Mouse (Mus musculus): Measurements from ENCODE around the gene Synj1.
A peak's percentile ranks its signal among the peaks of the same experiment; 100 is the strongest.

The Synj1 gene

DNA sequence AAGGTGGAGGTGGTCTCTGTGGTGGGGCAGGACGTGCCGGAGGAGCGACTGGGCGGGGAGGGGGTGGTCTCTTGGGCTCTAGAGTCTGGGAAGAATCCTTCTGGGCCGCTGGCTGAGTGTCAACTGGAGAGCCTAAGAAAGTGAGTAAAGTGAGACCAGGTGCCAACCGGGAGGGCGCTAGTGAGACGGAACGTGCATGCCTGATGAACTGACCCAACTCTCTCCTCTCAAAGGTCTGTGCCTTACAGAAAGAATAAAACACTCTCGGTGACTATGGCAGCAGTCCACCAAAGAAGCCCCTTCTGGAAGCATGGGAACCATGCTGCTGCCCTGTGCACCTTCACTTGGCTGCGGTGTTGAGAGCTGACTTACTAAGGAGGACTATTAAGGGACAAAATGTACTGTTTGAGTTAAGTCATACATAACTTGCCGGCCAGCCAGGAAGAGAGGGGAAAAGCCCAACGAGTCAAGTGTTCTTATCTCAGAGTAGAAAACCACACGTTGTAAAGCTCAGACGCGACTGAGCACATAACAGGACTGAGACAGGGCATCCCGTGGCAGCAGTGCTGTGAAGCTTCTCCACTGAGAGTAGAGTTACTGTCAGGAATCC lies 60.6 kb downstream of the Synj1 start:
- no peak for DNase-seq (ENCODE audit: low read depth in 2 of 2, low spot score in 2 of 2)

DNA sequence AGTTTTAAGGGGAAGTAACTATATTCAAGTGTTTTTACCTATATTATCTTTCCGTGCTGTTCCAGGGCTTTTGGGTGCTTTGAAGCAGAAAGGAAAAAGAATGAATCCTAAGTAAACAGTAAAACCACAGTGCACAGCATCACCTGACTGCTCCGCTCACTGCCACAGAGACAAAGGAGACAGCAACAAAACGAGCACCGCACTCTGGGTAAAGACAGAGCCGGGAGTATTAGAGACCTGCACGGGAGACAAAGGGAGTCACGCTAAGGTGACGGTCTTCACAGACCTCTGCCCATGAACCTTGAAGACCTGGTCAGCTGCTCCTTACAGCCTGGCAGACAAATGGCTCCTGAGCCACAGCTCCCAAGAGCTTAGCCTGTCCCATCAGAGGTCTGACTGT lies 64.1 kb downstream of the Synj1 start:
- DNase-seq (ENCODE audit: low read depth in 2 of 2, low spot score in 2 of 2): no peak

DNA sequence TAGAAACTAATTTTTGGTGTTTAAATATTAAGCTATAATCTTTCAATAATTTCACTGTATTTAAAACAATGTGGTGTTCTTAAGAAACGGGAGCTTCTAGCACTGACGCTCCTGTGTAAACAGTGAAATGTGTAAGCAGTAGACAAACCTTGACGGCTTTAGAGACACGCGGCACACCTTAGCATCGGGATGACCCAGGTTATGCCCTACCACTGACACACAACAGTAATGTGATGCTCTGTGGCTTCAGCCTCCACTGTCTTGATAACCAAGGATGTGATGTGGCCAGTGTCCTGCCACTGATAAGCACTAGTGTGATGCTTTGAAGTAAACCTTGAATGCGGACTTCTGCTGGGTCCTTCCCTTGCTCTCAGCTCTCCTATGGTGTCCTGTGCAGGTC lies 69.9 kb downstream of the Synj1 start:
- DNase-seq (ENCODE audit: low read depth in 2 of 2, low spot score in 2 of 2): no peak

DNA sequence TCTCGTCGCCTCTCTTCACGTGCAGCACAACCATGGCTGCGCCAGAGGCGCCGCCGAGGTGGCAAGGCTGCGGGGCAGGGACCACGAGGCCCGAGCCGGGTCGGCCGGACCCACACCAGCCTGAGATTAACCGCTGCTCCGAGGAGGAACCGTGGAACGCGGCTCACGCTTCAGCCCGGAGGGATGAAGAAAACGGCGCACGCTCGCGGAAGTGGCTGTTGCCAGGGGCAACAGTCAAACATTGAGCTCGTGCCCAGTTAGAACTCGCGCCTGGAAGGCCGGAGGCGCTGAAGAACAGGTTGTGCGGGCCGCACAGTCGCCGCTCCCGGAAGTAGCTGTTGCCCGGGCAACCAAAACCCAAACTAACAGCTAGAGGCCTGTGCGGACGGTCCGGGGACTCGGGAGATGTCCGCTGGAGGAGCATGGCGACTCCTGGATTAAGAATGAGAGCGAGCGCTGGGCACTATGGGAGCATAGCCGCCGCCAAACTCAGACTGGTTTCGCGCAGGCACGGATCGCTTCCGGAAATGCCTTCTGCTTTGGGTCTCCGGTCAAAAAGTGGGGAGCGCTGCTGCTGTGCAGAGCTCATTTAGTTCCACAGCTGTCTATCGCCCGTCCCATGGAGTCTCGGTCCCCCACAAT lies 76.3 kb downstream of the Synj1 start, which contains the start of gene Cfap298:
Gene Cfap298 (minus strand): TSS at position 428 of the 642 bp plus-strand sequence.
- DNase-seq (ENCODE audit: low read depth in 2 of 2, low spot score in 2 of 2): peak; percentile 88

DNA sequence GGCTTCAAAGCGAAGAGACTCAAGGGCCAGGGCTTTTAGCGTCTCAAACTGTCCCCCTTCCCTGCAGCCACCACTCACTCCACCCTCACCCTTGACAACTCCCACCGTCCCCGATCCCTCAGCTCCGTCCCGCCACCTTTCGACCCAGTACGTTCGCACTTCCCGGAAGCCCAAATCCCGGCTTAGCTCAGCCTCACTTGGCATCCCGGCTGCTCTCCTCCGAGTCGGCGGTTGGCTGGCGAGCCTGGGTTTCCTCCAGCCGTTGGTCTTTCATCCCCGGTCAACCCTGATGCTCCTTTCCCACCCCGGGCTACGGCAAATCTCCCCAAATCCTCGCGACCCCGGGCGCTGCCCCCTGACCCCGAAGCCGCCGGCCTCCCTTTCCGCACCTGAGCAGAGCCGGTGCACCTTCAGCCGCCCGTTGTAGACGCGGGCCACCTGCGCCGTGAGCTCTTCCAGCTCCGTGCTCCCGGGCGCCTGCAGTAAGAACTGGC lies 76.9 kb downstream of the Synj1 start:
- no peak for DNase-seq (ENCODE audit: low read depth in 2 of 2, low spot score in 2 of 2)

DNA sequence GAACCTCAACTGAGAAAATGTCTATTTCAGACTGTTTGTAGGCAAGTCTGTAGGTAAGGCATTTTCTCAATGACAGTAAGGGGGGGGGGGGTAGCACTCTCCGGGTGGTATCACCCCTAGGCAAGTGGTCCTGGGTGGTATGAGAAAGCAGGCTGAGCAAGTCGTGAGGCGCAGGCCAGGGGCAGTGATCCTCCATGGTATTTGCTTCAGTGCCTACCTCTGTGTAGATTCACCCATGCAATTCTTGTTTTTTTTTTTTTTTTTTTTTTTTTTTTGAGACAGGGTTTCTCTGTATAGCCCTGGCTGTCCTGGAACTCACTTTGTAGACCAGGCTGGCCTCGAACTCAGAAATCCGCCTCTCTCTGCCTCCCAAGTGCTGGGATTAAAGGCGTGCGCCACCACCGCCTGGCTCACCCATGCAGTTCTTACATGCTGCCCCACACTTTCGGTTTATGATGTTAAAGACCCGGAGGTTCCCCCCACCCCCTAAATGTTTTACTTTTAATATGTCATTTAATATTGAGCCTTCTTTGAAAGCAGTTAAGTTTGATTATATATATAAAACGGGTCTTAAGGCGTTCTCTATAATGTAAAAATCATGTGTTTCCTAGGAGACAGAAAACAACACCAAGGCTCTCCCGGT lies 77.5 kb downstream of the Synj1 start:
- no peak for DNase-seq (ENCODE audit: low read depth in 2 of 2, low spot score in 2 of 2)

DNA sequence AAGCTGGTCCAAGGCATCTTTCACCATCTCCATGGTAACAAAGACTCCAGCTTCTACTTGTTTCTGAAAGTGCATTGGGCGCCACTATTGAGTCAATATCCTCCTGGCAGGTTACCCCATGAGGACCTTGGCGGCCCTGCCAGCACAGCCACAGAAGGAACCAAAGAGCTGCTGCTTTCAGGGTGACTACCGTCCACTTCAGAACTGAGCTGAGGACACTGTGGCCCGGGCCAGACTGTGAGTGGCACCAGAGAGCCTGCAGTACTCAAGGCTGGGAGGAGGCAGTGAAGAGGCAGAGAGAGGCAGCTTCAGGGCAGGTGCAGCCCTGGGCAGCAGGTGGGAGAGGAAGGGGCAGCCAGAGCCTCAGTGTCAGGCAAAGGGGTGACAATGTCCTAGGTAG lies 83.7 kb downstream of the Synj1 start:
- no peak for DNase-seq (ENCODE audit: low read depth in 2 of 2, low spot score in 2 of 2)

DNA sequence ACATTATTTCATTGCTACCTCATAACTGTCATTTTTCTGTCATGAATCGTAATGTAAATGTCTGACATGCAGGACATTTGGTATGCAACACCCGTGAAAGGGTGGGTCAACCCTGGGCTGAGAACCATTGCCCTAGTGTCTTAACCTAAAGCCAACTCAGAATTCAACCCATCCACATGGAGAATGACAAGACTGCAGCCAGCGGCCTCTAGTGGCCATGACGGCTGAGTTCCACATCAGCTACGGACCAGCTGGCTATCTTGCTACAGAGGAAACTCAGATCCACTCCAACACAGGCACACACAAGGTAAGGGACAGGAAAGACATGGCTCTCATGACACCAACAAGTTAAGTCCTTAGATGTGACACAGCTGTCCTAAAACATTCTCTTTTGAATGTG lies 85.6 kb downstream of the Synj1 start:
- DNase-seq (ENCODE audit: low read depth in 2 of 2, low spot score in 2 of 2): no peak

DNA sequence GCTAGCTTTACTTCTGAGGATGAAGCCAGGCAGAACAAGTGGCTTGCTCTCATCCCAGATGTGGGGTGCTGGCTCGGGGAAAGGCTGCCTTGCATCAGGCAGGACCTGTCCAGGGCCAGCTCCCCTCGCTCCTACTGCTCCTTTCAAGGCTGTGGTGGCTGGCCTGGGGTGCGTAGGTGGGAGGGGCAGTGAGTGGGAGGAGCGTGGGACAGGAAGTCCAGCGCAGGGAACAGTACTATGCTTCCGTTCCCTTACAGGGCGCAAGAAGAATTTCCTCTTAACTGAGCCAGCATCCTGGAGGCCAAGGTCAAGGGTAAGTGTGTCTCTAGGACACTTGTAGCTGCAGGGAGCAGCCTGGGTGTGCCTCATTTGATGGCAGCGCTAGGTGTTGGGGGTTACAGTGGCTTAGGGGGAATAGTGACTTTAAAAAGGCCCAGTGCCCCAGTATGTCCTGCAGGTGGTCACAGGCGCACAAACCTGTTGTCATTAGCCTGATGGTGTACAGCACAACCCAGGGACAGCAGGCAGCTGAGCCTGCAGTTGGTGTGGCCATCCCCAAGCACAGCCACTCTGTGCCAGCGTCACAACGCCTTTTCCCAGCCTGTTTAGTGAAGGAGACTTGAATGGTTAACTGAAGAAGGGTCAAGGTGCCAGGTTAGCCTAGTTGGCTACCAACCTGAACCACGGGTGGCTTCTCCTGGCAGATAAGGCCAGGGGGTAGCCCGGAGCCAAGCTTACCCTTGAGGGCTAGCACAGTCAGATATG lies 86.3 kb downstream of the Synj1 start:
- no peak for DNase-seq (ENCODE audit: low read depth in 2 of 2, low spot score in 2 of 2)

DNA sequence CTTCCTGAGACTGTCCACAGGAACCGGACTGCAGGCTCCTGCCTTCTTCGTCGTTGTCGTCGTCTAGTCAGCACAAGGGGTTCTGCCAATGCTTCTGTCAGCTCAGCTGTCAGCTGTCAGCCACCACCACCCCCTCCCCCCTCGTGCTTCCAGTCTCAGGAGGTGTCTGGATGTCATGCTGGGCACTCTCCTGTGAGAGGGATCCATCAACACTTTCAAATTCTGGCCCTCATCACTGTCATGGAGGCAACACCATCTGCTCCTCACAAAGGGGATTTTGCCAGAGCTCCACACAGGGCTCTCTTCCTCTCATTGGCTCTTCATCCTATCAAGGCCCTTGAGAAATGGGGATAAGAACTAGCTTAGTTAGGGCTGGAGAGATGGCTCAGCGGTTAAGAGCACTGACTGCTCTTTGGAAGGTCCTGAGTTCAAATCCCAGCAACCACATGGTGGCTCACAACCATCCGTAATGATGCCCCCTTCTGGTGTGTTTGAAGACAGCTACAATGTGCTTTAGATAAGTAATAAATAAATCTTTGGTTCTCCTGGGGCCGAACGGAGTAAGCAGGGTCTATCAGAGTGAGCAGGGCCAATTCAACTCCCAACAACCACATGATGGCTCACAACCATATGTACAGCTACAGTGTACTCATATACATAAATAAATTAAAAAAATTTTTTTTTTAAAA lies 89.5 kb downstream of the Synj1 start:
- no peak for DNase-seq (ENCODE audit: low read depth in 2 of 2, low spot score in 2 of 2)

DNA sequence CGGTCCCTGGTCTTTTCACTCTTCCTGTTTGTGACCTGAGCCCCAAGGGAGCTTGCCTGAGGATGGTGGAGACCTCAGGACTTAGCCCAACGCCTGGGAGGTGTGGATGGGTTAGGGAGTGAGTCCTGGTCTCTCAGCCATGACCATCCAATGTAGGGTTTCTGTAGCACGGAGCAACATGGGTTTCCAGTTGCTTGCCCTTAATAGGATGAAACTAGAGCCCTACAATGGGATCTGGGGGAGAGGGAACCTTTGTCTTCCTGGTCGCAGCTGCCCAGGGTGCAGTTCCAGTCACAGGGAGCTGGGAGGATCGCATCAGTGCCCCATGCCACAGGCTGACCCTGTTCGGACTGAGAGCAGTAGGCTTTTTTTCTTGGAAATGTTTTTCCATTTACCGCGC lies 94.0 kb downstream of the Synj1 start:
- no peak for DNase-seq (ENCODE audit: low read depth in 2 of 2, low spot score in 2 of 2)

DNA sequence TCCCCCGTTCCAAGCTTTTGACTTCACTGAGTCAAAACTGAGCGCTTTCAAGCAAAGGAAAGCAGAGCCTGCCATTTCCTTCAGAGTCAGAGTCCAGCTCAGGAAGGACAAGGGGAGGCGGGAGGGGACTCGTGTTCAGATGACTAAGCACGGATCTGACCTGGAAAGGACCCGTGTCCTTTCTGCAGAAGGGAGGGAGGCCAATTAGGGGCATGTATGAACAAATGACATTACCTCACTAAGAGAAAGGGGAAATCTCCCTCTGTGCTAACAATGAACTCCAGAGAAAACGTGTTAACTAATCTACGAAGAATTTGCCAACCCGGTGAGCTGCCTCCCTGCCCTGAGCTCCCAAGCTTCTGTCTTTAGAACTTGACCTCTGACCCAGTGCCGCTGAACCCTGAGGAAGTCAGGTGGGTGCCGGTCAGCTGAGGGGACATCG lies 95.0 kb downstream of the Synj1 start:
- DNase-seq (ENCODE audit: low read depth in 2 of 2, low spot score in 2 of 2): no peak

DNA sequence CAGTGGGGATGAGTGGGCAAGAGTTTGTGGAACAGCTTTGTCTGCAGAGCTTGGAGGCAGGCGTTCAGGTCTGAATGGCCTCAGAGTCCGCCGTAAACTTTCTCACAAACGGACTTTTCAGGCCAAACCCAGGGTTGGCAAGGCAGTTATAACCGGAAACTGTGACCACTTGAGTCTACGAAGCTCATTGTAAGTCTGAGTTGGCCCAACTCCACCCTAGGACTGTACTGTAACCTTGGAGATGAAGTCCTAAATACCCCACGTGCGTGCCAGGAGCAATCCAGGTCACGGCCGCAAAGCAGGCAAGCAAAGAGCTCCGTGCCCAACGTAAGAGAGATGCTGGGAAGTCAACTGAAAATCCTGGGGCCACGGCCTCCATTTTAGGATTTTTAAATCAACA lies 99.3 kb downstream of the Synj1 start:
- no peak for DNase-seq (ENCODE audit: low read depth in 2 of 2, low spot score in 2 of 2)

DNA sequence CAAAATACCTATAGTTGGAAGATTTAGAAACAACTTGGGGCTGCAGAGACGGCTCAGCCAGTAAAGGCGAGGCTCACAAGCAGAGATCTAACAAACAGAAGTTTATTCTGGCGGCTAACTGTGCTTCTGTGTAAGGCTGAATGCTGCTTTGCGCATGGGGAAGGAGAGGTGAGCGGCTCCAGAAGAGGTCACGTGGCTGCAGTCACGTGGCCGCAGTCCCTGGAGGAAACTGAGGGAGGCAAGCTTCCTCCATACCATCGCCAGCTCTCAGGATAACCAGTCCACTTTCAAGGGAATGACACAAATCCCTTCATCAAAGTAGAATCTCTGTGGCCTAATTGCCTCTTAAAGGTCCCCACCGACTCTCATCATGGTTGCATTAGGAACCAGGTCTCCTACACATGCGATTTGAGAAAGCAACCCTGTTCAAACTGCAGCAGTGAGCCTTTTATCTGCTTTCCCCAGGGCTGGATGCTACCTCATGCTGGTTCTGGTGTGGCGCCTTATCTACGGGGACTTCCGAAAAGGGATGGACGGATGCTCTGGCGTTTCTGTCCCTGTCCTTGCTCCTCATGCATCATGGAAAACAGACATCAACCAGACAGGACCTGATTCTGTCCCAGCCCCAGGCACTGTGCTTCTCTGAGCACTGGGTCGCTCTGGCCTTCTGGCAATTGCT lies 100.1 kb downstream of the Synj1 start:
- no peak for DNase-seq (ENCODE audit: low read depth in 2 of 2, low spot score in 2 of 2)

DNA sequence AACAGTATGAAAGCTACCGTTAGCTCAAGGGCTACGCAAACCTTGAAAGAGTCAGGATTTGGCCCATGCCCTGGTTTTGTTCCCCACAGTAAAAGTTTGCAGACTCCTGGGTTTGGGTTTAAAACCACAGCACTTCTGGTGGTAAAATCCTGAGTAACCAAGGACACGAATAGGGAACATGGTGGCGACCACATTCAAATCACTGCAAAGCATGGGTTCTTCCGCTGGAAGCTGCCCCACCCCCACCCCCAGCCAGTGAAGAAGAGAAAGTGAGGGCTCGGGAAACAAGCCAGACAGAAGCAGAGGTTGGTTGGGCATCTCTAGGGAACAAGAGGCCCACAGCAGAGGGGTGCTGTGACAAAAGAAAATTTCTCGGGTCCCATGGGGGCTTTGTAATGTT lies 103.9 kb downstream of the Synj1 start:
- DNase-seq (ENCODE audit: low read depth in 2 of 2, low spot score in 2 of 2): no peak

DNA sequence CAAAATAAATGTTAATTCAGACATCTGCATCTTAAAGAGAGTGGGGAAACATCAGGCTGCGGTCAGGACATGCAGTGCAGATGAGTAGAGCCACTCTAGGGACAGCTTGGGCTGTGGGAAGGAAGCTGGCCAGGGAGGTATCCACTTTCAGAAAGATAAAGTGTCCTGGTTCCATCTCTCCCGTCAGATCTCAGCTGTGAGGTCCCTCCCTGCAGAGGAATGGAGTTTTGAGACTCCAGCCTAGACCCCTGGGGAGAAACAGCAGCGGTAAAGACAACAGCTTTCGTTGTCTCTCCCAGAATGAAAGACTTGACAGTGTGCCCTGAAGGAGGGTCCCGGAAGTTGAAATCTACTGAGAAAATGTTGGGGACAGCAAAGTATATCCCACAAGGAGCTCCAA lies 107.8 kb downstream of the Synj1 start:
- no peak for DNase-seq (ENCODE audit: low read depth in 2 of 2, low spot score in 2 of 2)

DNA sequence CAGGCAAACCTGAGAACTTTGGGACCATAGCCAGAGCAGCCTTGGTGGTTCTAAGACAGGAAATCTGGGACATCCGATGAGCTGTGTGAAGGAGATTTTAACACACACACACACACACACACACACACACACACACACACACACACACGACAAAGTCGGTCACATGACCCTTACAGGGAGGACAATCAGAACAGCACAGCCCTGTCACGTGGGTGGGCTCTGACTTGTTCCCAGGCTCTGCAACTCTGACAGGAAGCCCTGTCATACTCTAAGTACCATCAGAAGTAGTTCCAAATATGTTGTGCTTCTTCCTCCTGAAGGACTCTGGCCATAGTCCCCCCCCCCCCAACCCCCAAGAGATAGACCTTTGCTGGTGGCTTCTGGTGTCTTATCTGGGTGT lies 109.7 kb downstream of the Synj1 start:
- DNase-seq (ENCODE audit: low read depth in 2 of 2, low spot score in 2 of 2): no peak

DNA sequence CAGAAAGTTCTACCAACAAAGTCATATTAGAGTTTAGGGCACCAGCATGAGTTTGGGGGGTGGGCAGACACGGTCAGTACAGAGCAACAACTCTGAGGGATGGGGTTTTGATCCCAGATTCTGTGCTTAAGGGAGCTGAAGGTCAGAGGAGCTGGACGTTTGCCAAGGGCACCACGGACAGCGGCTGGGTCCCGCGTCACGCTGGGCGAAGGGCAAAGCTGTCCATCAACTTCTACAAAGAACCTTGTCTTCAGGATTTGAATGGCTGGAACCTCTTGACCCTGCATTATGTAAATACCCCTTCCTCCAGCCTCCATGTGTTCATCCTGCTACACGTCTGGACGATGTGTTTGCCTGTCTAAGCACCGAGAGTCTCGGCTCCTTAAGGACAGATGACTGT lies 111.6 kb downstream of the Synj1 start:
- no peak for DNase-seq (ENCODE audit: low read depth in 2 of 2, low spot score in 2 of 2)

DNA sequence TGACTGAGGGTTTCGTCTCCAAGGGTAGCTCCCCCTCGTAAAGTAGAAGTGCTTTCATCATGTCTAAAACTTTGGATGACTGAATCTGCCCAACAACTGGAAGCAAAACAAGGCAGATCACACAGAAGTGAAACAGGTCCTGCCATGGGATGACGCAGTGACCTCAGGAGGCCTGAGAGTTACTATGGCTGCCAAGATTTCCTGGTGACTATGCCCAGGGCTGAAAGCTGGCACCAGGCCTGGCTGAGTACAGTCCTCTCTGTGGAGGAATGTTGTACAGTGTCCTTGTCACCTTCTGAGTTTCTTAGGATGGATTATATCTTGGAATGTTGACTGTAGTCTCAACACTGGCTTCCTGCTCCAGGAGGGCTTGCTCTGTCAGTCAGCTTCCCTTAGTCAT lies 113.5 kb downstream of the Synj1 start:
- DNase-seq (ENCODE audit: low read depth in 2 of 2, low spot score in 2 of 2): no peak

DNA sequence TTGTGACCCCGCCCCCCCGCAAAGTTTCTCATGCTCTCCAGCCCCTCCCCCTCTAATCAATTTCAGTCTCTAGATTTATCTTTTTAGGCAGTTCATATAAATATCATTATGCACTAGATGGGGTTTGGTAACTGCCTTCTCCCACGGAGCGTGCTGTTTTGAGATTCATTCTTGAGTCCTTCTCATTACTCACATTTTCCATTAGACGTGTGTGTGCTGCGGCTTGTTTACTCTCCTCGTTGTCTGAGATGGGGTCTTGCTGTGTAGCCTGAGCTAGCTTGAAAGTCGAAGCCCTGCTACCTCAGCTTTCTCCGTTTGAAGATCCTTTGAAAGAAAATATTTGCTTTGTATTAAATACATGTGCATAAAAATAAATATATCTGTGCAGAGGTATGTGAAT lies 117.3 kb downstream of the Synj1 start:
- DNase-seq (ENCODE audit: low read depth in 2 of 2, low spot score in 2 of 2): no peak

DNA sequence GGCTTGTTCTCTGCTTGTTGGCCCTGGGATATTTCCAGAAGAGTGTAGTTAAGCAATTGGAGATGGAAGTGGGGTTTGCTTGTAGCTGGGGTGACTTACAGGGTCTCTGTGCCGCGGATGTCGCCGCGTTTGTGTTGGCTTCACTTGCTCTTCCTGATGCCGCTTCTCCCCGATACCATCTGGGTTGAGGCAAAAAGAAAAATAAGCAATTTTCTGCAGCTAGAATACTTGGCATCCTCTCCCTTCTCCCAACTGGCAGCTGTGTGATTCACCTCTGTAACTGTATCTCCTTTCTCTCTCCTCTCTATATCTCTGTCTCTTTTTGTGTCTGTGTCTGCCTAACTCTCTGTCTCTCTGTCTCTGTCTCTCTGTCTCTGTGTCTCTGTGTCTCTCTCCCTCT lies 118.1 kb downstream of the Synj1 start:
- no peak for DNase-seq (ENCODE audit: low read depth in 2 of 2, low spot score in 2 of 2)
